Mouse (Mus musculus) hindbrain, embryonic 10.5 days (tissue): ENCODE measurements at regions not wholly inside any gene's neighbourhood (a gene's known extent, or its start where the extent isn't known, plus 50 kb on each side); places are given as distances from the start of the nearest gene placed in this dataset.

Source experiments
- DNase-seq: peaks from one replicate; pipeline ENCODE4 v3.0.0-alpha.2; 2017; ENCODE audit warnings: low spot score
- H3K27ac ChIP-seq: fragments of 300-500 bp; sonication (generic); 2 replicates; pipeline ENCODE4 v1.5.1; 2016; ENCODE audit warnings: mild to moderate bottlenecking, moderate library complexity
- H3K27me3 ChIP-seq: fragments of 300-500 bp; sonication (generic); 2 replicates; pipeline ENCODE4 v1.6.1; 2016; ENCODE audit warnings: mild to moderate bottlenecking; ENCODE audit not compliant: poor library complexity, insufficient read depth, severe bottlenecking
- H3K36me3 ChIP-seq: fragments of 300-500 bp; sonication (generic); 2 replicates; pipeline ENCODE4 v1.6.1; 2016; ENCODE audit warnings: mild to moderate bottlenecking, moderate library complexity
- H3K4me1 ChIP-seq: fragments of 300-500 bp; sonication (generic); replicated peaks from 2 replicates; pipeline ENCODE4 v1.6.1; 2016; ENCODE audit warnings: mild to moderate bottlenecking
- H3K4me3 ChIP-seq: fragments of 300-500 bp; sonication (generic); 2 replicates; pipeline ENCODE4 v1.5.1; 2016; ENCODE audit warnings: mild to moderate bottlenecking, moderate library complexity
- H3K9me3 ChIP-seq: fragments of 300-500 bp; sonication (generic); 2 replicates; pipeline ENCODE4 v1.6.1; 2016; ENCODE audit warnings: mild to moderate bottlenecking, moderate library complexity
- WGBS: fragments of 180-500 bp; shearing (Covaris S2); methylation state at CpG from one replicate; pipeline ENCODE4 v1.1.7; 2016; 5-methylcytosine and 5-hydroxymethylcytosine counted together

GRCm38 (mm10) chr10:95013946-95014345, 69.3 kb upstream of the Plxnc1 start:
- Histone ChIP-seq H3K4me1 (no peaks in the 10 kb centered on the region), H3K27ac (no peak overlapping the region), H3K36me3 (no peaks in the 10 kb centered on the region), H3K27me3 (no peaks in the 10 kb centered on the region), H3K4me3 (no peak overlapping the region), H3K9me3 (no peaks in the 10 kb centered on the region)
- 90% methylated on average over 4 of the region's 4 CpGs for WGBS
- no peak for DNase-seq

DNA sequence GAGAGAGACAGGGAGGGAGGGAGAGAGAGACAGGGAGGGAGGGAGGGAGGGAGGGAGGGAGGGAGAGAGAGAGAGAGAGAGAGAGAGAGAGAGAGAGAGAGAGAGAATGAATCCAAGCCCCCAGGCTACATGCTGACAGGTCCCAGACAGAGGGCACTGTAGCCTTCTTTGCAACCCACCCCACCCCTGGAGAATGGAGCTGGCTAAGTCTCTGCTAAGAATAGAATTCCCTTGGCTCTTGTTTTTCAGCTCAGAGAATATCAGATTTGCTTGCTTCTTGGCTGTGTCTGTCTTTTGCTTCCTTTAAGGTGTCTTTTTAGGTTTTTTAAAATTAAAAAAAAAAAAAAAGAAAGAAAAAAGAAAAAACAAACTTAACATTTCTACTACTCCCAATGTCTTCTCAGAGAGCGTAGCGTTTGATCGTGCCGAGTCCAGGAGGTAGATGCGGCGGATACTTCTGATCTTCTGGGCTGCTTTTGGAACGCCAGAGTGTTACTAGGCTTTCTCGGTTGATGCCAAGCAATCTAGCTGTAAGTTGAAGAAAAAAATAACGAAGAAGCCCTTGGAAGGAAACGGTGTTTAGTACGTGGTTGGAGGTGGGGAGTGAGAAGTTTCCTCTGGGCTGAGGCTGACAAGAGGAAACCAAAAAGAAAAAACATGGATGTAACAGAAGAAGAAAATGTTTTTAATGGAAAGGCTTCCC, 68.7 kb upstream of the Plxnc1 start:
- Histone ChIP-seq H3K4me1 (no peaks in the 10 kb centered on the region), H3K9me3 (no peaks in the 10 kb centered on the region), H3K27ac (no peak overlapping the region), H3K36me3 (no peaks in the 10 kb centered on the region), H3K4me3 (no peak overlapping the region), H3K27me3 (no peaks in the 10 kb centered on the region)
- 94% methylated on average over 11 of the region's 11 CpGs for WGBS
- no peak for DNase-seq

DNA sequence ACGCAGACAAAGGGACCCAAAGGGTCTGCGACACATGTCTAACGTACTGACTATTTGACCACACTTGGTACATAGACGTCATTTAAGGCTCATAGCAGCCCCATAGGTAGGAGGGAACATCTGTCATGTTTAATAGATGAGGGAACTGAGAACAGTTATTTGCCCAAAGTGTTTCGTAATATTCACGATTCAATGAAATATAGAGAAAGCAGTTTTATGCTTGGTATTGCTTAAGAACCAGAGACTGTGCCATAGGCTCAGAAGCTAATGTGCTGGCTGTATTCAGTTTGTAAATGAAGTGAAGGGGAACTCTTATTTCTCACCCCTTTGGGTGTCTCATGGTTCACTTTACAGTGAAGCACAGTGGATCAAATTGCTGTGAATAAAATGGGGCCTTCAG, 65.7 kb upstream of the Plxnc1 start:
- Histone ChIP-seq H3K9me3 (no peaks in the 10 kb centered on the region), H3K36me3 (no peaks in the 10 kb centered on the region), H3K4me3 (no peak overlapping the region), H3K27me3 (no peaks in the 10 kb centered on the region), H3K27ac (no peak overlapping the region), H3K4me1 (no peaks in the 10 kb centered on the region)
- 95% methylated on average over 6 of the region's 6 CpGs for WGBS
- DNase-seq: no peak

GRCm38 (mm10) chr10:95009081-95009480, 64.4 kb upstream of the Plxnc1 start:
- Histone ChIP-seq H3K4me3 (no peak overlapping the region), H3K27me3 (no peaks in the 10 kb centered on the region), H3K4me1 (no peaks in the 10 kb centered on the region), H3K27ac (no peak overlapping the region), H3K9me3 (no peaks in the 10 kb centered on the region), H3K36me3 (no peaks in the 10 kb centered on the region)
- WGBS: 87% methylated on average over 1 of the region's 1 CpGs
- no peak for DNase-seq

DNA sequence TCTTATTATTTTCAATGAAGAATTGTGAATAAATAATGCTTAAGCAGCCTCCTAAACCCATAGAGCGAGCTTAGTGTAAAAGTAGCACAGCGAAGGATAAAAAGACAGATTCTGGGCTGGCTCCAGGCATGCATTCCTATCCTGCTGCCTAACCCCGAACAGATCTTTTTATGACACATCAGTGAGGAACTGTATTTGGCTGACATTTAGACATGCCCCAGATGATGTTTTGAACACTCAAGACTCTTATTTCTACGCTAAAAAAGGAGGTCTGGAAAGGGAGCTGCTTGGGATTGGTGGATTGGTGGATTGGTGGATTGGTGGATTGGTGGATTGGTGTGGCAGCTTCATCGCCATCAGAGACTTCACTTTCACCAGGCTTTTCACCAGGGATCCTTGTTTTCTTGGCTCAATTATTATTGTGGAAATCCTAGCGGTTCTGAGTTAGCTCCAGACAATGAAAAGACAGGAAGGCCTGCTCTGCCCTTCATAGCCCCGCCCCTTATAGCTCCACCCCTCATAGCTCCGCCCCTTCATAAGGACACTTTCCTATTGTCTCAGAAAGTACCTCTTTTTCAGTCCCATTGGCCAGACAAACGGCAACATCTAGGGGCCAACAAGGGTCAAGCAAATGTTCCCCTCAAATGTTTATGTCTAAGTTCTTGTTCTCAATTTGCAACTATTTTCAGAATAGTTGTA, 59.6 kb upstream of the Plxnc1 start:
- Histone ChIP-seq H3K27ac (no peak overlapping the region), H3K27me3 (no peaks in the 10 kb centered on the region), H3K9me3 (no peaks in the 10 kb centered on the region), H3K4me3 (no peak overlapping the region), H3K4me1 (no peaks in the 10 kb centered on the region), H3K36me3 (no peaks in the 10 kb centered on the region)
- no peak for DNase-seq
- 88% methylated on average over 9 of the region's 9 CpGs for WGBS

- Histone ChIP-seq H3K27me3 (no peaks in the 10 kb centered on the region), H3K4me3 (no peak overlapping the region), H3K9me3 (no peaks in the 10 kb centered on the region), H3K4me1 (no peaks in the 10 kb centered on the region), H3K27ac (no peak overlapping the region), H3K36me3 (no peaks in the 10 kb centered on the region)
- DNase-seq: no peak
- WGBS: 93% methylated on average over 7 of the region's 7 CpGs
Observed at GRCm38 (mm10) chr10:95003621-95004020, 59.0 kb upstream of the Plxnc1 start.

- Histone ChIP-seq H3K36me3 (no peaks in the 10 kb centered on the region), H3K4me3 (no peak overlapping the region), H3K4me1 (no peaks in the 10 kb centered on the region), H3K27ac (no peak overlapping the region), H3K27me3 (no peaks in the 10 kb centered on the region), H3K9me3 (no peaks in the 10 kb centered on the region)
- no peak for DNase-seq
- WGBS: 78% methylated on average over 6 of the region's 6 CpGs
Observed at GRCm38 (mm10) chr10:95001650-95002049, 57.0 kb upstream of the Plxnc1 start.

DNA sequence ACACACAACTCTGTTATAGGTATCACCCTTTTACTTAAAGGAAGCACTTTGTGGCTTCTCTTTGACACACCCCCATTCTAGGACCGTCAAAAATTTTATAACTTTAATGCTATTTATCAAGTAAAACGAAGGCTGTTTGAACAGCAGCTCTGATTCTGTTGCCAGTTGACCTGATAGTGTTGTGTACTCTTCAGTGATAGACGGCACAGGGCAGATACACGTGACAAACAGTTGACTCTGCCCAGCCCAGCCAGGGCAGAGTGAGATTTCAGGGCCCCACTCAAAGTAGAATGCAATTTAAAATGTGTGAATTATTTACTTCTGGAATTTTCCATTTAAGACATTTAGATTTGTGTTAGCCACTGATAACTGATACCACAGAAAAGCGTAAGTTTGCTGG, 55.1 kb upstream of the Plxnc1 start:
- 92% methylated on average over 5 of the region's 5 CpGs for WGBS

More for the DNA sequence above, 55.1 kb upstream of the Plxnc1 start:
- H3K36me3 ChIP-seq: no peaks in the 10 kb centered on the region
- H3K4me3 ChIP-seq: no peak overlapping the region
- DNase-seq: no peak
- H3K27me3 ChIP-seq: no peaks in the 10 kb centered on the region
- H3K9me3 ChIP-seq: no peaks in the 10 kb centered on the region
- H3K27ac ChIP-seq: no peak overlapping the region
- no peaks in the 10 kb centered on the region for H3K4me1 ChIP-seq
